Mouse (Mus musculus): ENCODE data around the gene Dguok.

DNA sequence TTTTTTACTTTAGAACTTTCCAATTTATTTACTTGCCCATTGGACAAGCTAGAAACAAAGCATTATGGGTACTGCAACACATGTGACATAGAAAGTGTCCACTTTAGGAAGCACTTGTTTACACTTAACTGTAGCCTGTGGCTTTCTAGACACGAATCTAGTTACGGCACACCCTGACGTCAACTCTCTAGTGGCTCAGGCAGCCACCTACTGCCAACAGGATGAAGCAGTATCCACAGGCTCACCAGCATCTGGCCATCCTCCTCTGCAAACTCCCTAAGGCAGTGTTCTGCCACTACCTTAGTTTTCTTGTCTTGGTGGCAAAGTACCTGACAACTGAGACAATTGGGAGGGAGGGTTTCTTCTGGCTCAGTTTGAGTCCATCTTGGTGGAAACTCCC lies 3.4 kb downstream of the Dguok start:
- TF ChIP-seq CTCF (conservative IDR thresholded peaks at IDR 0.05; ENCODE audit: insufficient read depth, insufficient read length, low read depth, low read length): no peak
- no peak for TF ChIP-seq POLR2A (IDR thresholded peaks at IDR 0.05; ENCODE audit: low read depth, low read length)

Data from kidney, adult 2 months (tissue).